Mouse (Mus musculus) right cerebral cortex, postnatal 25 days (tissue): ENCODE measurements around the gene Abcd2.

Experiments
- DNase-seq: peaks from one replicate; pipeline ENCODE4 v3.0.0; 2022

The Abcd2 gene

DNA sequence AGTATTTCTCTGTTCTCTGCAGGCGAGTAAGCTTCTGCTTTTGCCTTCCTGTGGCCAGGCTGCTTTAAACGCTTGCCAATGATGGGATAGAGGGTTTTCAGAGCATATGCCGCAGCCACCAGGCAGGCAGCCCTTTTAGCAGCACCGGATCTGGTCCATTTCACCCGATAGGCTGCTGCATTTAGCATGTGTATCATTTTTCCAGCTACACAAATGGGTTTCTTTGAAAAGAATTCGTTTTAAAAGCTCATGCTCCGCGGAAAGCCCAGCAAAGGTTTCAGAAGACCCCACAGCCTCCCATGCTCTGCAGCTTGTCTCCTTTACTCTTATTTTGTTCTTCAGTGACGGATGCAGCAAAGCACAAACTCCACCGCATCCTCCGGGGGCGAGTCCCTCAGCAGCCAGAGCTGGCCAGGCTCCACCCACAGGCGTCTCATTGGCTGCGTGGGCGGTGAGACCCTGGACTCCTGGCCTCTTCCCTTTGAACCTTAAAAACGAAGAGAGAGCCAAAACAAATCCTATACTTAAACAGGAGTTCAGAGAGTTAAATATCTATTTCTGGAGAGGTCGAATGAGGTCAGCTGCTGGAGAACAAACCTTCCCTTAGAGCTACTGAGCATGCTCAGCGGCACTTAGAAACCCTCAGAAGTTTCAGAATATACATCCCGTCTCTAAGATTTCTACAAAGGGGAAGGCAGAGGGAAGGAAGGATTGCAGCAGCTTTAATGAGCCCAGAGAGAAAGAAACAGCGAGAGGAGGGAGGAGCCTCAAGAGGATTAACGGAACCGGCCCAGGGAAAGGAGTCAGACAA, at the start of gene Abcd2:
TSS of gene Abcd2 (minus strand) at position 388 of the 811 bp plus-strand sequence.
- DNase-seq = peak; percentile 79

DNA sequence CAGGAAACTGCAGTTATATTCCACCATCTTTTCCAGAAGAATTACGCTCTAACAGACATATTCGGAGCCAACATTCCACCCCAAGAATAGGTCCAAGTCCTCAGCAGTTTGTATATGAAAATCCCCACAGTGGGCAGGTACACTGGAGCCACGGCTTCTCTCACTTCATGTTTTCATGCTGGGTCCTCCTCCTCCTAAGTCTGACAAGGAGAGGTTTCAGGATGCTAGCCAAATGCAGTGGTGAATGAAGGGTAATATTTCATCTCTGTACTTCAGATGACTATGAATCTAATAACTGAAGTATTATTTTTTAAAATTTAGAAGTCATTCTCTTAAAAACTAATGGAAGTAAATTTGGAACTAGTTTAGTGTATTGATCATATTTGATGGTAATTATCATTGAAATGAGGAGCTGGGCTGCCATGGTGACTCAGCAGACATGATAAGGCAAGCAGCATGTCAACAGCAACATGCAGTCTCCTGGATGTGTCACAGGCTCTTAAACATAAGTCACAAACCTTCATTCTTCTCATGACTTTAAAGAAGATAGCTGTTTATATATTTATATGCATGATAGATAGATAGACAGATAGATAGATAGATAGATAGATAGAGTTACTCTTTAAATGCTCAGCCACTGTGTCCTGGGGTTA, 49.2 kb upstream of the Abcd2 start:
- no peak for DNase-seq

DNA sequence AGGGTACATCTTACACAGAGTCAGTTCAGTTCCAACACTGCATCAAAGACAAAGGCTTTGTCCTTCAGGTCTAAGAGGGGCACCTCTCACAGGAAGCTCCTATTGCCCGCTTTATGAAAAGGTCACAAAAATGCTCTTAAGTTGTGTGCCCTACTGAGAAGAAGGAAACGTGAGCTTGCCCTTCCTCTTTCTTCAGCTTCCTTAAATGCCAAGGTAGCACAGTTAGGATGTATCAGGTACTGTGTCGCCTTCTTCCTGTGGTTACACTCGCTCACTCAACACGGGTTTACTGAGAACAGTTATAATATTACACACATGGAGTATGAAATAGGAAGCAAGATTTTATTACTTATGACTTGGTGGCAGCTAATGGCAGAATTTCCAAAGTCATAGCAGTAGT, 45.7 kb upstream of the Abcd2 start:
- no peak for DNase-seq

- no peak for DNase-seq
These were observed 14.9 kb upstream of the Abcd2 start for GRCm38 (mm10) chr15:91206518-91206917.

DNA sequence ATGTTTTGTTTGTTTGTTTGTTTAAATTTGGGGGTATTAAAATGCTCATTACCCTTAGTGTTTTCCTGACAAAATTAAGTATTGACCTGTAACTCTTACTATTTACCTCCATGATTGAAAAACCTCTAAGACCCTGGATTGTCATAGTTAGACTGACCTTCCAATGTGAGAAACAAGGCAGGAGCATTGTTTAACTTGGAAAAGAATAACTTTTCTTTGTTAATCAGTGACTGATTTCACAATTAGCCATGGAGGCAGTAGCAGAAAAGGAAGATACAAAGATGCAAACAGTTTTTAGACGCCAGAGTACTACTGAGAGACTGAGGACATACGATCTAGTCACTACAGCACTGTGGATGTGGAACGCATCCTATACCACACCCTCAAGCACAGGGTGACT, 11.9 kb upstream of the Abcd2 start:
- no peak for DNase-seq

DNA sequence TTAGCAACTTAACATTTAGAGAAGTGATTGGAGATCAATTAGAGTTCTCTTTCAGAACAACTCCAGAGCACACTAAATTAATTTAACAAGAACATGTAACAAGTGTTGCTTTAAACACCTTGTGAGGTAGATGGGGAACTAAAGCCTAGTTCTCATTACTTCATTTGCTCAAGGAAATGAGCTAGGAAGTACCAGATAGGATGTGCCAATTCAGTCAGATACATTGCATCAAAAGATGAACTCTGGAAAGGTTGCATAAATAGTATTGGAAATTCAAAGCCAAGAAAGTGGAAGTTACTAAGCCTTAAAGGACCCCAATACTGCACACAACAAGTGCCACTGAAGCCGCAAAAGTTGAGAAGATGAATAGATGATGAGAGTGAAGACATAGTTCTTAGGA, 10.9 kb upstream of the Abcd2 start:
- no peak for DNase-seq

GRCm38 (mm10) chr15:91200833-91201232, 9.2 kb upstream of the Abcd2 start:
- DNase-seq = no peak

GRCm38 (mm10) chr15:91199256-91199905, 7.8 kb upstream of the Abcd2 start, which contains the start of gene CN725425:
Gene CN725425, plus strand, starts transcription at chr15:91199494.
- no peak for DNase-seq

DNA sequence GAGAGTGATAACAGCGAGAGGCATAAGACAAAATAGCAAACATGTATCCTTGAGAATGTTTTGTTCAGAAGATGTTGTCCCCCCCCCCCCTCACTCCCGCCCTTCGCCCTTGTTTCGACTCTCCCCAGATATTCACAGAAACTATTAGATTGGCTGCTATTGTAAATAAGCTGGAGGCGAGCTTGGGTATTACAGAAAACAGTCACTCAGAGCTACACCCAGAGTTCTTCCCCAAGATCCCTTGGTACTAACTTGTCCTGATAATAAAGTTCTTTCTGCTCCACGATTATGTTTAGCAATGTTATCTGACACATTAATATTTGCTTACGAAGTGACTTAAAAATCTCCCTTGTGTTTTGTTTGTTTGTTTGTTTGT, 612 bp upstream of the Abcd2 start:
- DNase-seq = no peak

- no peak for DNase-seq
These were observed 936 bp downstream of the Abcd2 start for GRCm38 (mm10) chr15:91190519-91191207.

GRCm38 (mm10) chr15:91190026-91190425, 1.6 kb downstream of the Abcd2 start:
- DNase-seq = no peak

- no peak for DNase-seq
These were observed 5.2 kb downstream of the Abcd2 start for GRCm38 (mm10) chr15:91186358-91186757.

GRCm38 (mm10) chr15:91179911-91180622, 11.5 kb downstream of the Abcd2 start:
- no peak for DNase-seq

- no peak for DNase-seq
These were observed 12.8 kb downstream of the Abcd2 start for GRCm38 (mm10) chr15:91178656-91179314.

DNA sequence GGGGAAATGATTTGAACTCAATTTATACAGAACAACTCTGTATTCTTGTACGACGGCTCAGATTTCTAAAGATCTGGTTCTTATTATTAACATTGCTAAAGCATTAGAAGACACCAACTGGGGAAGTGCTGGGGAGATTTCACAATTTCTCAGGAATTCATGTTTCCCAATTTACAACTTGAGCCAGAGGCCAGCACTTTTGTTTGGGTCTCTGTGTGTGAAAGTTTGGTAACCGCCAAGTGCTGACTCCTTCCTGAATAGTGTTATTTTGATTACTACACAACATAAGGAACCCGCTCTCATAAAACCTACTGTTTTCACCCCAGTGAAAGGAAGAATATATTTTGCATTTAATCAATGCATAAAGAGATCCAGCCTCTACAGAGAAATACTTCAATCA, 19.4 kb downstream of the Abcd2 start:
- DNase-seq = no peak

DNA sequence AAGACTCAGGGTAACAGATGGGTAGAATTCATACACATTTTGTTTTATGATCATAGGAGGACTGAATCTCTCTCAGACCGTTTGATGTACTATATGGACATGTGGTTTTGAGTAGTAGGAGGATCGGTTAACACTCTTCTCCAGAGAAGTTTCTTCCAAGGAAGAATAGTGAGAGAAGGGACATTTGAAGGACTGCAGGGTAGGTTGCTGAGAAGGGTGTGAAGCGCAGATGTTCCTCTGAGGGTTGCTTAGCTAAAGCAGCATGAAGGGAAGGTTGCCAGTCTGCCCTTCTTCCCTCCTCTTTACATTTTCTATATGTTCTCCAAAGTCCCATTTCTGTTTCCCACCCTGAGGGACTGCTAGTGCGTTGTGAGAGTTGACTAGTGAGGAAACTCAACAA, 20.3 kb downstream of the Abcd2 start:
- no peak for DNase-seq

DNA sequence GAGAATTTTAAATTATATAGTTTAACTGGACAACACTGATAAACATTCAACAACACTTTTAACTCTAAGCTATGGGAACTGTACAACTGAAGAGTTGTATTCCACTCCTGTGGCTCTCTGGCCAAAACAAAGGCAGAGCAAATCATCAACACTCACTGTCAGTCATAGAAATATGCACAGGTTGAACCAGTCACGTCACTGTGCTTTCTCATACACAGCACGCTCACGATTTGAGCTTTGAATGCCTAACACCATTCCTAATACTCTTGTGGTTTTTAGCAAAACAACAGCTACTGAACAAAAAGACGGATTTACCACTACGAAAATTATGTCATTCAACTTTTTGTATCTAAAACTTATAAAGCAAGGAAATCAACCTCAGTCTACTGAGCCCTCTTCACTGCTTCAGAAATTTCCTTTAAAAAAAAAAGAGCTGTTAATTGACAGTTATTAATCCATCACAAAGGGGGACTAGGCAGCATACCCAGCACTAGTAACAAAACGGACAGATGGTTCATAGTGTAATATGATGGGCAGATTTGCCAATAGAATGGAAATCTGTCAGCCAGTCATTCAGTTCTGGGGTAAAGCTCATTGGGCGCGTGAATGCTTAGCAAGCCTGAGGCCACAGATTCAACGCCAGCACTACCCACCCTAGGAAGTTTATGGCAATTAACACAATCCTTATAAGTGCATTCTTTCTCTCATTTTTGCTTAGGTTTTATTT, 20.8 kb downstream of the Abcd2 start:
- DNase-seq = no peak

GRCm38 (mm10) chr15:91167850-91168562, 23.6 kb downstream of the Abcd2 start:
- DNase-seq = no peak

GRCm38 (mm10) chr15:91165021-91165420, 26.6 kb downstream of the Abcd2 start:
- no peak for DNase-seq

GRCm38 (mm10) chr15:91163454-91163853, 28.1 kb downstream of the Abcd2 start:
- no peak for DNase-seq

DNA sequence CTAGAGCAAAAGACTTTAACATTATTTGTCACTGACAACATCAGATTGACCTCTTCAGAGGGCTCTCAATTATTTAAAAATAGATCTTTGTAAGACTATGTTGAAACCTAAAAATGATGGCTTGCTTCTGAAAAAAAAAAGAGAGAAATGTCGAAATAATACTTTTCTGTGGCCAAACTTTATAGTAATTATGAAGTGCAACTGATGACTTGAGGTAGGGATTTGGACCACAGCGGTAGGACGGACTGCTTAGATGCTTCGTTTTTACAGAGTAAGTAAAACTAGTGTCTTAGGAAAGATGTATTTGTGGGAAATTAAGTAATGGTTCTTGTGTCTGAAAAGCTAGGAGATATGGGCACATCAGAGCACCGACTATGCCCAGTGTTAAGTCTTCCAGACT, 30.4 kb downstream of the Abcd2 start:
- no peak for DNase-seq
